Mouse (Mus musculus) G1E (cell line): ENCODE measurements around the gene Zfp84.

Source experiments
- CTCF ChIP-seq: IDR thresholded peaks from 2 replicates; pipeline ENCODE4 v1.5.1; 2012; ENCODE audit warnings: low read depth, low read length, inconsistent platforms, mixed read lengths
- TAL1 ChIP-seq: conservative IDR thresholded peaks from 2 replicates; pipeline ENCODE4 v1.6.1; 2012; ENCODE audit warnings: low read depth, low read length, inconsistent platforms, mixed read lengths

DNA sequence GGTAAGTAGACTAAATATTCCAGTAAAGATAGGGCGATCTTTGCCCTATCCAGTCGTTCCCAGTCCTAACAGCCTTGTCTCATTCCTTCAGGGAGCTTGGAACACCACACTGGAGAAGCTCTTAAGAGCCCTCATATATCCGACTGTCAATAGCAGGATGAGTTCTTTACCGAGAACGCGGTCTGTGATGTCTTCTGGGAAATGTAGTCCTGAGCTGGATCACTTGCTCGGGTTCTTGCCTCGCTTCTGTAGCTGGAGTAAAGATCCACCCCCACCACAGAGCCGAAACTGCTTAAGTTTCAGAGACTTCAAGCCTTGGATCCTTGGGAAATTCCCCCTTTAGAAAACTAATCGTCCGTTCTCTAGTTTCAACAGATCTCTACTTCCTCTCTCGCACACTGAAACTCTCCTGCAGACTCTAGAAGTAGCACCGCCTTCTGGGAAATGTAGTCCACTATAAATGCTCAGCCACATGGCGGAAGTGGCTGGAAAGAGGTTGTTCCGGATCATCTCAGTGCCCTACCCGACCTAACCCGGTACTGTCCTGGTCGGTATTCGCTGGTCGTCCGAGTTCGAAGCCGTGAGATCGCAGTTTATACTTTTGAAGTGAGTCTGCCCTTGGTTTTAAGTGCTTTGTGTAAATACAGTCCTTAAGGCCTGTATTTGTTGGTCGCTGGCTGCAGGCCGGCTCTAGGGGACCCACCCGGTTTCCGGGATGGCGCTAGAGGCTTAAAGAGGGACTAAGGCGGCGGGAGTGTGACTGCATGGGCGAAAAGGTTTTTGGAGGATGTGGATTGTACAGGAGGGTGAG lies at the start of gene Zfp84:
- no peak for TF ChIP-seq CTCF
- TF ChIP-seq TAL1, result no peak
